Mouse (Mus musculus) lung, postnatal 4 days (tissue): ENCODE data around the gene Abhd6.

Experiments used
- DNase-seq, 2 experiments: peaks; one replicate each; pipeline ENCODE4 v3.0.0; 2021

Abhd6 gene

DNA sequence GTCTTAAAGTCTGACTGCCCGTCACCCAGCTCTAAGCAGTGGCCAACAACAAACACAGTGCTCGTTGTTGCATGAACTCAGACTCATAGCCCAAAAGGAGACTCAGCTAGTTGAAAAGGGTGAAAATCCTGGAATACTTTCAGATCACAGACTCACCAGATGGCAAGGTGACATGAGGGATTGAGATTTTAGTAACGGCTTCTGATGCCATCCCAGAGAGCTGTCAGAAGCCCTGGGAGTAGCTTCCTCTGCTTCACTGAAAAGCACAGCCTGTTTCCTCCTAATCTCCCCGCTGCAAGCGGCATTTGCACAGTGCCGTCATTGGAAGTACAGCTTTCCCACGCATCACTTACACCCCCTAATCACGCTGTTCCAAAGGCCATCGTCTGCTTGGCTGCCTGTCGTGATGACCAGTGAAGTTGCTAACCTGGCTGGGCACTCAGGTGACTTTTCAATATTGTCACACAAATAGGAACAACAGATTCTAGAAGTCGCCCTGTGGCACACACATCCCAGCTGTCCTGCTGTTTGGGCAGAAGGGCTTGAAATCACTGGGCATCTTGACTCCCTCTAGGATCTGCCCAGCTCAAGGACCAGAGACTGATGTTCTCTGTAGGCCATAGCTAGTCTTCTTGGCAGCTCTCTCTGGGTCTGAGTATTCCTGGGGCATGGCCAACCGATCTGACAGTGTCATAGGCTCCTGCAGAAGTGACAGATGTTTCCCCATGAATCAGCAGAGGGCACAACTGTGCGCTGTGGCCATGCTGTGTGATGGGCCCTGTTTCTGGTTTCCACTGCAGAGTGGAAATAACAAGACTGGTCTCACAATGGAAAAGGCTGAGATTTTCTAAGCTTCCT lies 29.6 kb downstream of the Abhd6 start:
- DNase-seq = no peak

DNA sequence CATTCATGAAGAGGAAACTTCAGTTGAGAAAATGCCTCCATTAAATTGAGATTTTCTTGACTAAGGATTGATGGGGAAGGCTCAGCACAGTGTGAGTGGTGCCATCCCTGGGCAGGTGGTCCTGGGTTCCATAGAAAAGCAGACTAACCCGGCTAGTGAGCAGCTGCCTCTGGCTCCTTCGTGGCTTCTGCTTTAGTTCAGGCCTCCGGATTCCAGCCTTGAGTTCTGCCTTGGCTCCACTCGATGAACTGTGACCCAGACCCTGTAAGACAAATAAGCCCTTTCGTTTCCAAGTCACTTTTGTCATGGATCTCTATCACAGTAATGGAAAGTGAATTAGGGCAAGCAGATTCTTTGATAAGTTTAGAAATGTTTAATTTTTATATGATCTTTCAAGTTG lies 31.9 kb downstream of the Abhd6 start:
- DNase-seq = no peak

DNA sequence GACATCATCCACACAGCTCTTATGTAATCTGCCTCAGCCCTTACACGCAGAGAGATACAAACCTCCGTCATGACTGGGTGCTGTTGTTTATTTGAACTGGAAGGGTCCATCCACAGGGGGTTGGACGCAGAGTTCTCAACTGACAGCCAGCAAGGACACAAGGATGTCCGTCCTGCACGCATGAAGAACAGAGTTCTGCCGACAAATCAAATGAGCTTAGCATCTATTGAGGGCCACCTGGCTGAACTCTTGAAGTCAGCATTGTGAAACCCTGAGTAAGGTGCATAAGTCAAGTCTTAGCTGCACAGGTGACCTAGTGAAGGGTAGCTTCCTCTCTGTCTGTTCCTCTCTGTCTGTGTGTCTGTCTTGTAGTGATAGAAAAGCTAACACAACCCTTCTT lies 33.2 kb downstream of the Abhd6 start:
- DNase-seq = no peak

DNA sequence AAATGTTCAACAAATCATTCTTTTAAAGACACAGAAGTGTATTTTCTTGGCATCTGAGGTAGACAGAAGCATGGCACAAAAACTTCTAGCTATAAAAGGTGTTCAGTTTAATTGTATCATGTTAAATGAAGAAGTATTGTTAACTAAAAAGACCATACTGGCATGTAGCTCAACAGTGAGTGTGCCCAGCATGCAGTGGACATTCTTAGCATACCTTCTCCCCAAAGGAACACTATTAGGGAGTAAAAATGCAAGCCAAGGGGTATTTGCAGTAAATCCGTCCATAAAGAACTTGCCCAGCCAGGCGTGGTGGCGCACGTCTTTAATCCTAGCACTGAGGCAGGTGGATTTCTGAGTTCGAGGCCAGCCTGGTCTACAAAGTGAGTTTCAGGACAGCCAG lies 33.7 kb downstream of the Abhd6 start:
- DNase-seq = no peak

DNA sequence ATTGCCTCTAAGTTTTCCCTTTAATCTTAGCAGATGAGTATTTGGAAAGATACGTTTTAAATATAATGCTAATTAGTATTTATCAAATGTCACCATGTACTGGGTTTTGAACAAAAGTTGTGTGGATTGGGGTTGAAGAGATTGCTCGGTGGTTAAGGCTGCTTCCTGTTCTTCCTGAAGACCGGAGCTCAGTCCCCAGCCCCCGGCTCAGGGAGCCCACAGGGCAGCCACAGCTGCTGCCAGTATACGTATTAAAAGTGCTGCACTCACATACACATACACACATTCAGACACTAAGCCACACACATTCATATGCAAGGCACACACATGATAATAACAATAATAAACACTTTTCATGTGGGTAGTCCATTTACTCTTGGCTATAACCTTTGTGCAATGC lies 35.4 kb downstream of the Abhd6 start:
- no peak for DNase-seq

DNA sequence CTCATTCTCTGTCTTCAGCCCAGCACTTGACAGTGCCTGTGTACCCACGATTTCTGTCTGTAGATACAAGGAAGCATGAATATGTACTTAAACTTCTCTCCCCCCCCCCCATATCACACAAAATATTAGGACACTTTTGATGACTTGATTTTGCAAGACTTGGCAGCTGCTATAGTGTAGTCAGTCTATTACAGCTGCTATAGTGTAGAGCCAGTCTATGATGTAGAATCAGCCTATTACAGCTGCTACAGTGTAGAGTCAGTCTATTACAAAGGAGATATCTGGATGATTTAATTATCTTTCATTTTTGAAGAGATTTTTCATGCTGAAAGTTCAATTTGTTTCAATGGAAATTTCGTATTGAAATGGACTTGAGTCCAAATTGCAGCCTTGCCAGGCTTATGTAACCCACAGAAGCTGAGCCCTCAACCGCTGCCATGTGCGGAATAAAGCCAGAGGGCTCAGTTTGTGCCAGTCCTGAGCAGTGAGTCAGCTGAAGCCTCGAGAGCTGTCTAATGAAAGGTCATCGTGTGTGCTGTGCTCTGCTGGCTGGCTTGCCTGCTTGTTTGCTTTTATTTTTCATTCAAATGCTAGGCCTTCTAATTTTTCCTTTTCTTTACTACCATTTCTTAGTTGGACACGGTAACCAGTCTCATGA lies 36.2 kb downstream of the Abhd6 start:
- peak; percentile 16 to 66 for DNase-seq

DNA sequence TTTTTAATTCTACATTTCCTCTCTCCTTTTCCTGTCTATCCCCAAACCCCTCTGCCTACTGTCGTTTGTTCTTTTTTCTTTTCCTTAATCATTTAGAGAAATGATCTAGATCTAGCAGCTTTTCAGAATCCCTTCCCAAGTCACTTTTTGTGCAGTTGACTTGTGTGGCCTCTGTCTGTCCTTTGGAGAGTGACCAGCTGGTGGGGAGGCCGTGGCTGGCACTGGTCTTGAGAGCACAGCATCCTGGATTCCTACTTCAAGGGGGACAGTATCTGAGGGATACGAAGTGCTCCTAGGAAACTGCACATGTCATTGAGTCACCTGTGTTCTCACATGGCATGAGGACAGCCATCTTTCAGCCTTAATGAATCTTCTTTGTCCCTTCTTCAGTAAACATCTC lies 37.5 kb downstream of the Abhd6 start:
- no peak for DNase-seq

DNA sequence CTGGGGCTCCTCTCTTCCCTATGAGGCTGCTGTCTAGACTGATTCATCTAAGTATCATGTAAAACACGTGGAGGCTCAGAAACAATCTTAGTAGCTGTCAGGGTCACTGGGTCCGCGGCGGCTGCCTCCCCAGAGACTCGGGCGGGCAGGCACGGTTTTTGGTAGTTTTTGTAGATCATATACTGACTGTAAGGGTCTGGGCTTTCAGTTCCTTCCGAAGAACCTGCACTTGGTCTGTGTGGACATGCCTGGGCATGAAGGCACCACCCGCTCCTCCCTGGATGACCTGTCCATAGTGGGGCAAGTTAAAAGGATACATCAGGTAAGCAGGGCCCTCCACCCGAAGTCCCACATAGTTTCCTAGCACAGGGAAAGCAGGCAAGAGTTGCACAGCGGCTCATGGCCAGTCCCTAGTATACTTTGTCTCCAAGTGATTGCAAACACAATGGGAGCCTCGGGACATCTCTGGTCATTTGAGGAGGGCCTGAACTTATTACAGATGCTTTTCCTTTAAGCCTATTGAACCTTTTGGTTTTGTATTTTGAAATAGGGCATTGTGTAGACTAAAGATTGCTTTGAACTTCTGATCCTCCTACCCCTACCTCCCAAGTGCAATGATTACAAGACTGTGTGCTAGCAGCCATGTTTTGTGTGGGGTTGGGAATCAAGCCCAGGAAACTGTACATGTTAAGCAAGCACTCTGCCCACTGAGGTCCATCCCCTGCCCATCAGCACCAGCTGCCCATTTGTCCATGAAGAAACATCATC lies 38.4 kb downstream of the Abhd6 start:
- no peak for DNase-seq

DNA sequence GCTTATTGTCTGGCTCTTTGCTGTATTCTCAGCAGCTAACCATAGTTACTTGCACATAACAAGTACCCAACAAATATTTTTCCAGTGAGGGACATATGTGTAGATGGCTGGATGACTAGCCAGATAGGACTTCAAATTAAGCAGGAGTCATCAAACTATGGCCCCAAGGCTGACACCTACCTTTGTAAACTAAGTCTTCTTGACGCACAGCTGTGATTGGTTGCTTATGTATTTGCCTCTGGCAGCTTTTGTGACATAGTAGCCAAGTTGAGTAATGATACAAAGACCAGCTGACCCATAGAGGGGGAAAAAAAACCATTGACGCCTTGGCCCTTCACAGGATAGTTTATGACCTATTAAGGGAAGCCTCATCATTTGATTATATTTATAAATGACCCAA lies 39.4 kb downstream of the Abhd6 start:
- DNase-seq = no peak

DNA sequence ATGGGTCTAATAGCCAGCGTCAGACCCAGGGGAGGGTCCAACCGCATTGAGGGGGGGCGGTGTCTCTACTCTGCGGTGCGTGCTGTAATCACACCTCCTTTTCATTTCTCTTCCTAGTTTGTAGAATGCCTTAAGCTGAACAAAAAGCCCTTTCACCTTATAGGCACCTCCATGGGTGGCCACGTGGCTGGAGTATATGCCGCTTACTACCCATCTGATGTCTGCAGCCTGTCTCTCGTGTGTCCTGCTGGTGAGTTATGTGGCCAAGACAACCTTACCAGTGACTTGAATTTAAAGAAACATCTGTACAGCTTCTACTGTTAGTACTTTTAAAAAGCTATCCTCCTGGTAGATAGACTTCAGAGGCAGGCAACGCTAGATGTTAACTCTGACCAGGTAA lies 39.9 kb downstream of the Abhd6 start:
- no peak for DNase-seq

DNA sequence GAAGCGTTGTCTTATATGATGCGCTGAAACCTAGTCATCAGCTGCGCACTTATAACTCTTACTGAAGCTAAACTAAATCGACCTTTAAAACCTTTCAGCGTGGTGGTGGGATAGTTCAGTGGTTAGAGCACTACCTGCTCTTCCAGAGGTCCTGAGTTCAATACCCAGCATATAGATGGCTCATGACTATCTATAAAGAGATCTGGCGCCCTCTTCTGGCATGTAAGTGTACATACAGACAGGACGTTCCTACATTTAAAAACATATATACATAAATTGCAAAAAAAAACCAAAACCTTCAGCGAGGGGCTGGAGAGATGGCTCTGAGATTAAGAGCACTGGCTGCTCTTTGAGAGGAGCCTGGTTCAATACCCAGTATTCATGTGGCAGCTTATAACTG lies 41.6 kb downstream of the Abhd6 start:
- DNase-seq = peak in 1 of 2 experiments; percentile 15

DNA sequence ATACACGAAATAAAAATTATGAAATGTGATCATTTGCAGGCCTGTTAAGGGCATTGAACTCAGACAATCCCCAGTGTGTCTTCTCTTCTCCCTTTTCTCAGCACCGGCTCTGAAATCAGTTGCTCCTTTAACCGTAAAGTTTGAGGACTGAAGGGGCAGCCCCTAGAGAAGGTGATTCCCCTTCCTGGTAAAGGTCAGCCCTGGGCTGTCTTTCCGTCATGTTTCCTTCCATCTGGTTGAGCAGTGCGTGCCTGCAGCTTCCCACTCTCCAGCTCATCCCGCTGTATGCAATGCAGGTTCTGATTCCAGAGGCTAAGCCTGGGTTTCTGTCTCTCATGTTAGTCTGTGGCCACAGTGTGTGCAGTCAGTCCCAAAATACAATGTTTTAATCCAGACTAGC lies 42.1 kb downstream of the Abhd6 start:
- DNase-seq = no peak

DNA sequence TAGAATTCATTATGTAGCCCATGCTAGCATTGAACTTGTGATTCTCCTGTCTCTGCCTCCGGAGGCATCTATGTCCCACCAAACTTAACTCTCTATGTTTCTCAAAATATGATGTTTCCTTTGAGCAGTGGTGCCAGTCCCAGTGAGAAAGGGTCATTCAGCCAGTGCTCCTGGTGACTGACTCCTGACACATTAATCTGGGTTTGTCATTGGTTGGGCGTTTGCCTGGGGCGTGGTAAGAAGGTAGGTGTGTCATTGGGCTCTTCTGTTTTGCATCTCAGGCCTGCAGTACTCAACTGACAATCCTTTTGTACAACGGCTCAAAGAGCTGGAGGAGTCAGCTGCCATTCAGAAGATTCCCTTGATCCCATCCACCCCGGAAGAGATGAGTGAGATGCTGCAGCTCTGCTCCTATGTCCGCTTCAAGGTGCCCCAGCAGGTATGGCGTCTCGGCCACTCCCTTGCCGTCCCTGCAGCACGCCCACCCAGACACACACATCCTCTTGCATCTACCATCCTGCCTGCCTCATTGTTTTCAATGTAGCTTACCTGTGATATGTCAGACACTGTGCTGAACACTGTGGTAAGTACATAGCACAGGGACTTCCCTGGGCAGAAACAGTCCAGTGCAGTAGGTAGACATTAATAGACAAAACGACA lies 42.6 kb downstream of the Abhd6 start:
- DNase-seq = no peak

DNA sequence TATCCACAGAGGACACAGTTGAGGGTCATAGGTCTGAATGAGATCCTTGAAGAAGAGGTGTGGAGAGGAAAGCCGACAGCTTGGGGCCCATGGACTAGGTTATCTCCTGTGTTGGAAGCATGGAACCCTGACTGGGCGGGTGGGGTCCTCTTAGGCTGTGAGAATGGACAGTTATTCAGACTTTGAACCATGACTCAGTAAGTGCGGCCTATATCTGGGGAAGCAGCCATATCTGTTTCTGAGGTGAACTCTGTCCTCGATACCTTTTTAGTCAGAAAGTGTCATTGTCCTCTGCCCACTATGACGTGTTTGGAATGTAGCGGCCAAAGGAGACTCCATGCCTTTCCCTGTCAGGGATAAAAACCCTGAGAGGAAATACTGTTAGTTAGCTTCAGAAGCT lies 44.1 kb downstream of the Abhd6 start:
- no peak for DNase-seq

DNA sequence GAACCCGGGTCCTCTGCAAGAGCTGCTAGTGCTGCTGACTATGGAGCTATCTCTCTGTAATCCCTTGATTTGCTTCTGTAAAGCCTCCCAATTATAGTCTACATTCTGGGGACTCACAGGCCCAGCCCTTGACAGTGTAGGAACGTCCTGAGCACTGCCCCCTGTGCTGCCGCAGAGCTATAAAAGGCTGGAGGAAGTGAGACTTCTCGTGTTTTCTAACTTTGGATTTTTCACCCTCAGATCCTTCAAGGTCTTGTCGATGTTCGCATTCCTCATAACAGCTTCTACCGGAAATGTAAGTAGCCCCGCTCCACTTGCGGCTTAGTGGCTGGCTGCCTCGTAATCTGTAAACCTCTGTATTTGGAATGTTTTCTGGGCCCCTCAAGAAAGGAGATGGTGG lies 46.6 kb downstream of the Abhd6 start:
- DNase-seq = no peak

DNA sequence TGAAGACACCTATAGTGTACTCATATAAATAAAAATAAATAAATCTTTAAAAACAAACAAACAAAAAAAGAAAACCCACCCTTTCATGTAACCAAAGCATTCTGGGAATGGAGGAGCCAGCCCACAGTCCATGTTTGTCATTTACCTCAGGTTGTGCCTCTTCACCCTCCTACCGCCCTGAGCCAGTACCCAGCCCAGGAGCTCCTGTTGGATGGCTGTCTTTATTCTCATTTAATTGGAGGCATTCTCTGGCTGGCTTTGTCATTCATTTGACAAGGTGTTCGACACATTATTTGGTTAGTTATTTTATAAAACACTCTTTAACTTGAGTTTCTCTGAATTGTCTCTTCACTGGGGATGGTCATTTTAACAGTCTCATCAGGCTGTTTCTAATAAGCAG lies 49.2 kb downstream of the Abhd6 start:
- DNase-seq = no peak

DNA sequence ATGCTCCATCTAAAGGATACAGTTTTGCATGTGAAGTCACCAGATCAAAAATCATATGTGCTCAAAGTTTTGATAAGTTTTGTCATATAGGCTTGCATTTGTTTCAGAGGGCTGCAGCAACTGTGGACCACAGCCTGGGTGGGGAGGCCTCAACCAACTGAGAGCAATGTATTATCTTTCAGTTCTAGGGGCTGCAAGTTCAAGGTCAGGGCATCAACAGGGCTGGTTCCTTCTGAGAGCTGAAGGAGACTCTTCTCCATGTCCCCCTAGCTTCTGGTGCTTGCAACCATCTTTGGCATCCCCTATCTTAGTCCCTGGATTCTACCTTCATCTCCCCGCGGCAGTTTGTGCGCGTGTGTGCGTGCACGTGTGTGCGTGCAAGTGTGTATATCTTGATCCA lies 50.0 kb downstream of the Abhd6 start:
- DNase-seq = no peak

DNA sequence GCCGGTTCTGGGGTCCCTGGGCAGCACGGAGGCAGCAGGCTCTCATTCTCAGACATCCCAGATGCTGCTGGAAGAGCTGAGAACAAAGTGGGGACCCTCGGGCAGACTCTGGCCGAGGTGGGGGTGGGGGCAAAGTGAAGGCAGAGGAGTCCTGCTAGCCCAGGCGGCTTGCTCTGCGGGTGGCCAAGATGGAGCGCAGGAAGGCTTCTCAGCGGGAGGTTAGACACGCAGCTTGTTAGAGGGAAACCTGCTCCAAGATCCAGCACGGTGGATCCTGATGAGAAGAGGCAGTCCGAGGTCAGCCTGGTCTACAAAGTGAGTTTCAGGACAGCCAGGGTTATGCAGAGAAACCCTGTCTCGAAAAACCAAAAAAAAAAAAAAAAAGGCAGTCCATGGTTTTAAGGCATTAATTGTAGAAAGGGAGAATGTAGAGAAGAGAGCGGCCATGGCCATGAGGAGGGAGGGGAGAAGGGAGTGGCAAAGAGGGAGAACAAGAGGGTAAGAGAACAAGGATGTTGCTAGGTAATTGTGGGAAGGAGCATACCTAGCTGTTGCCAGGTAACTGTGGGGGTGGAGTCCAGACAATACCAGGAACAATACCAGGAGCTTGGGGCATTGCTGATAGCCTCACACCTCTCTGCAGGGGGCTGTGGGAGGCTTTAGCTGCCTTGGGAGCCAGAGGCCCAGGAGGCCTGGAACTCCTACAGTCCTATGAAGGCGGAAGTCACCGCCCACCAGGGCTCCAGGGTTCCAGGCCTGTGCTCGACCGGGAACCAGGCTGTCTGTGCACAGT lies 51.8 kb downstream of the Abhd6 start:
- DNase-seq = no peak

DNA sequence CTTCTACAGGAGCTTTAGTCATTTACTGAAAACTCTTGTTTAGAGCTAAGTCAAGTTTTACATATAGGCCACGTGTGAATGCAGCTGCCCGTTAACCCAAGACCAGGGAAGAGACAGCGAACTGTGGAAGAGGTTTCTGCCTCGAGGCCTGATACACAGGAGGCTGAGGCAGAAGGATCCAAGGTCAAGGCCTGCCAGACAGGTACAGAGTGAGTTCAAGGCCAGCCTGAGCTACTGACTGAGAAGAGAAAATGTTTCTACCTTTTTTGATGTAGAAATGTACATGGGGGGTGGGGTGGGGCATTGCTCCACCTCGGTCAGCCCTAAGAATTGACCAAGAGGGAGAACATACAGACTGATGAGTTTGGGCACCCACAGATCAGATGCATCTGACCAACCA lies 53.4 kb downstream of the Abhd6 start:
- DNase-seq = no peak

DNA sequence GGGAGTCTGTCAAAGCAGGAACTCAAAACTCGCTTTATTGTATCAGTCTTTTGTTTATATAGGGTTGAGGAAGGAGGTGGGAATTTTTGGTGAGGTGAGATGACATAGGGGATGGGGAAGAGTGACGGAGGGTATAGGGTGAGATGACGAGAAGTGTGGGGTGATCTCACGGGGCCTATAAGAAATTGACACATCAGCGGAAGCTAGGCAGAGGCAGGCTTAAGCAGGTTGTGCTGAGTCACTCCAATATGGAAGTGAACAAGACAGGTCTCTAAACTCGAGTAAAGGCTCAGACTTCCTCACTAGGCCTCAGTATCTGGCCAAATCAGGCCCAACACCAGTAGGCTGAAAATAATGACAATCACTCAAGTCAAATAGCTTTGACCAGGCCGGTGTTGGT lies 57.2 kb downstream of the Abhd6 start:
- DNase-seq = no peak

DNA sequence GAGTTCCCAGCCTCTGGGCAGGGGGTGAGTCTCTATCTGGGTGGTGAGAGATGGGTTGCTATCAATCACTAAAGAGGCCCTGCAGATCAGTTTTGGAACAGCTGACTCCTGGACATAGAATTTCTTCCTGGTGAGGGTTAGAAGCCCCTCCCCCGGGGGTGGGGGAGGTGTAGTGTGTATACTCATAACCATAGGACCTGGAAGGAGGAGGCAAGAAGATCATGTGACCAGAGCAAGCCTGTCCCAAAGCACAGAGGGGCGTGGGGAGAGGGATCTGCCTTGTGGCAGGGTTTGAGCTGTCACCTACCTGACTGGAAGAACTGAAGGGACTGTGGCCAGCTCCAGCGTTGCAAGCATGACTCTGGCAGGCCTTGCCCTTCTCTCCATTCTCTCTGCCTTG lies 59.4 kb downstream of the Abhd6 start:
- DNase-seq = no peak

DNA sequence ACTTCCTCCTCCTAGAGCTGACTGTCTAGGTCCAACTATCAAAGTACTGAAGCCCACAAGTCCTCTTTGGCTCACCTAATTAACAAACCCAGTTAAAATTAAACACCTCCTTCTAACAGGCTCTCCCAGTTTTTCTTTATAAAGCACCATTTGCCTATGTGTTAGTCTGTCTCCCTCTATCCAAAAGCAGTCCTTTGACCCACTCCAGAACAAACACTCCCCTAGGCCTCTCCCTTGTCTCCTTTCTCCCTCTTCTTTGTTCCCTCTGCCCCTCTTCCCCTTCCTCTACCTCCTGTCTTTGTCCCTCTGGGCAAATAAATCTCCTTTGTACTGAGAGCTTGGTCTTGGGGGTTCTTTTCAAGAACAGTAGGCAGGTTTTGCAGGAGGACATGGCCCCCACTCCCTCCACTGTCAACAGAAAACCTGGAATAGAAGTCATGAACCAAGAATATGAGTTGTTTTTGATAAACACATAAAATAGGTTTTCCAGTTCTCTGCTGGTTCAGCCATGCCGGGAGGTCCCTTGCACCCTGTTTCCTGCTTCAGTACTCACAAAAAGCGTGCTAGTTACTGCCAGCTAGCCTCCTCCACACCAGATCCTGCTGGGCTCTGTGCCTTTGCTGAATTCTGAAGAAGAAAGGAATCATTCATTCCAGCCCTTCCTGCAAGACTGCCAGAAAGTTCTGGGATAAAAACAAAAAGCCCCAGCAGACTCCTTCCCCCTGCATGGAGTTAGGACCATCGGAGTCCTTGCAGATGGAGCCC lies 60.0 kb downstream of the Abhd6 start:
- no peak for DNase-seq
